Mouse (Mus musculus) natural killer cell, adult 2 months (primary cell): ENCODE data around the gene Ntf3.

ENCODE experiments used
- DNase-seq, 2 experiments: peaks; one replicate each; pipeline ENCODE4 v3.0.0; 2022; ENCODE audit warnings: low spot score in 2 of 2

Ntf3 gene

DNA sequence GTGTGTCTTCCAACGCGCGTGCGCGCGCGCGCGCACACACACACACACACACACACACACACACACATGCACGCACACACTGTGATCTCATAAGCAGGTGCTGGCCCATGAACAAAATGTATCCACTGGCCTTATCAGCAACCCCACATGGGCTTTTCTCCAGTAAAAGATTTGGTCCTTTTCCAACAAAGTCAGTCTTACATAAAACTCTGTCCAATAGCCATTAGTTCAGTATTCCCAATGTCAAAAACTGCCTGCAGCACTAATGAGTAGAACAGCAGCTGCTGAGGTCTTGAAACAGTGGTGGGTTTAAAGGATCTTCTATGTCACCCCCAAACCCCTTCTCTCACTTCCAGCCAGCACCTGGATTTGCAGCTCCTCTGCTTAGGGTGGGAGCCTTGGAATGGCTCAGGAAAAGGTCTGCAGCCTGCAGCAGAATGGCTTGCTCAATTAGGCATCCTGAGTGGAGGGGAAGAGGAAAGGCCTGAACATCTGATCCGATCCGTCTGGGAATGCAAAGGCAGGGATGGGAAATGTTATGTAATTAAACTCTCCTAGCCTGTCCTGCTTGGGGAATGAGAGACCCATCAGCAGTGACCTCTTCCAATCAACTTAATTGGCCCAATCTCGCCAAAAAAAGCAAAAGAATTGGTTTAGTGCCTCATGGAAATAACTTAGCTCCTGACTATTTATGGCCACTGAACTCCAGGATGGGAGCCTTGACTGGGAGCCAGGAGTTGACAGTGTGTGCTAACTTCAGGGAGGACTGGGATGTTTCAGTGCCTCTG, 7.2 kb downstream of the Ntf3 start:
- no peak for DNase-seq

DNA sequence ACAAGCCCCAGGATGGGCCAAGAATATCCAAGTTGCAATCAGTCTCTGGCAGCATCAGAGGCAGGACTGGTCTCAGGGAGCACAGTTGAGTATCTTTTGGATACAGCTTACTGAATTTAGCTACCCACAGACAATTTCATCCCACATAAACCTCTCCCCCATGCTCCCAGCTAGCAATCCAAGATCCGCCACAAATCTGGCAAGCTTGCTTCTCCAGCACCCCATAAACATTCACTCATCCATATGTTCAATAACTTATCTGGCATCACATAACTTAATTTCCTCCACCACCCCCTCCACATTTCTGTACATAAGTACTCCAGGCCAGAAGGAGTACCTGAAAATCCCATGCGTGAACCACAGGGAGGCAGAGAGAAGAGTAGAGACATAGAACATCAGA, 10.8 kb downstream of the Ntf3 start:
- no peak for DNase-seq

DNA sequence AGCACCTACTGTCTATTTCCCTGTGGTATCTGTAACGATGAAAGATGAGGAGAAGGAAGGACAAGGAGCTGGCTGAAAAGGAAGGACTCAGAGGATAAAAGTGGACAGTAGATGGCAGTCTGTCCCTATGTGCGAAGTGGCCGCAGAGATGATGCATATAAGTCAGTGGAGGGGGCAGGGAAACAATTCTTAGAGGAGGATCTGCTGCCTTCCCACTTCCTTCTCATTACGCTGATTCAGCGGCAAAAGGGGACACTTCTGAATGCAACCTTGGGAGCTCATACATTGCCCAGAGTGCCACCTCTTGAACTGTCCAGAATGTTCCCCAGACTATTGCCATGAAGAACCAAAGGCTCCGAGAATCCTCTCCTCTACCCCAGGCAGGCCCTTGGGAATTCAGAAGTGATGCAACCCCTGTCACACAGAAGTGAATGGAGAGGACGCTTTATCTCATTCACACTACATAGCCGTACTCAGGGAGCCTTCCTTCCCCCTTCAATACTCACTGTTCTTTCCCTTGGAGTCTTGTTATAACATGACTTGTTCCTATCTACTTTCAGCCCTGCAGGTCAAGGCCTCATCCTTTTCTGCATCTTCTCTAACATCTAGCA, 12.2 kb downstream of the Ntf3 start:
- DNase-seq, result no peak

- no peak for DNase-seq
Observed at GRCm38 (mm10) chr6:126153154-126153553, 13.6 kb downstream of the Ntf3 start.

DNA sequence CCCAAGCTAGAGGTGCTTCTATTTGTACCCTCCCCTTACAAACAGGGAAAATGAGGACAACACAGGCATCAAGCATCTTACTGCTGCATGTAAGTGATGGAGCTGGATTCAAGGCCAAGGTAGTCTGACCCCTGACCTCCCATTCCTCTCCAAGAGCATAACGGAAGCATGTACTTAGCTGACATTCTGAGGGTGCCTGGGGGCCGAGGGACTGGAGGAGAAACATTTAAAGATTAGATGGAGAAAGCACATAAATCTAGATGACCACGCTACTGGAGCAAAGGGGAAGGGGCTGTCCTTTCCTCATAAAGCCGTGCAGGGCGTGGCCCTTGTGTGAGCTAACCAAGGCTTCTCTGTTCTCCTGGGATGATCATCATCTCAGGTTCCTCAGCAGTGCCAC, 23.1 kb downstream of the Ntf3 start:
- no peak for DNase-seq

- DNase-seq, result no peak
Observed at GRCm38 (mm10) chr6:126142741-126143140, 24.0 kb downstream of the Ntf3 start.

- DNase-seq, result no peak
Observed at GRCm38 (mm10) chr6:126142021-126142554, 24.6 kb downstream of the Ntf3 start.

GRCm38 (mm10) chr6:126141472-126141871, 25.2 kb downstream of the Ntf3 start:
- no peak for DNase-seq

DNA sequence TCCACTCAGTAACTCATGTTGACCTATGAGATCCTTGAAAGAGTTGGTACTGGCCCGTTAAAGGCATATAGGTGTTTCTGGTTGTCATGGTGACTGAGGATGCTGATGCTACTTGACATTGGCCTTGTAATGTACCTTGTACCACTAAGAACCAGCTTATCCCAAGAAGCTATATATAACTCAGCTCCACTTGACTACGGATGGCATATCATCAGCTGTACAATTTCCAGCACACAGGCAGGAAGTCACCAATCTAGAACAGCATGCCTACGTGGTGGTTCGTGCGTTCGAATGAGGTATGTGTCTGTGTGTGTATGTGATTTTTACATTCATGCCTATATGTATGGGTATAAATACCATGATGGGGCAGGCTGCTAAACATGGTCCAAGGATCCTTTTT, 25.7 kb downstream of the Ntf3 start:
- DNase-seq, result no peak

- no peak for DNase-seq
Observed at GRCm38 (mm10) chr6:126140416-126140815, 26.3 kb downstream of the Ntf3 start.

DNA sequence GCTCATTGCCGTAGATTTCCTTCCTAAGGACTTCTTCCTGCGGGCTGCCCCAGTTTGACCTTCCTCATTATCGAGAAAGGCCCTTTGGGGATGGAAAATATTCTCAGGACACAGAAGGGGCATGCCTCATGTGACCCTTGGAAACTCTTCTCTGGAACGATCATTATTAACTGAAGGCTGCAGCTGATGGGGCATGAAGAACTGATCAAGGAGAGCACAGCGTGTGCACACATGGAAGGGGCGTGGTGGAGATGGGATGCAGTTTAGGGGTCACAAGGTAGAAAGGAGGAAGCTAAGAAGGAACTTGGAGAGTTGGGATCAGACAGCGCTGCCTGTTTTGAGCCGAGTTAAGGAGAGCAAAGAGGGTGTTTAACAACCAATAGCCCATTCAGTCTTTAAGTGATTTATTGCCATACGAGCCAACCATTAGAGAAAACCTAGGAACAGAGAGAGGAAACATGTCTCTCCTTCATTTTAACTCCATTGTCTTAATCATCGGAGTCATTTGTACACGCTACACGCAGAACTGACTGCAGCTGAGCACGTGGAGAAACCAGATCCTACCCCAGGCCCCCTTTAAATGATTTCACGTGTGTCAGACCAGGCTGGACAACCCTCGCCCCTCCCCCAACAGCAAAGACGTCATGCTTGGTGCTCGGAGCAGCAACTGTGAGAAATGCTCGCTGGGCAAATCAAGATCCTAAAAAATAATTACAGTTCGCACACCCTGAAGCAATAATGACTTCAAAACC, 32.4 kb downstream of the Ntf3 start:
- DNase-seq, result no peak

DNA sequence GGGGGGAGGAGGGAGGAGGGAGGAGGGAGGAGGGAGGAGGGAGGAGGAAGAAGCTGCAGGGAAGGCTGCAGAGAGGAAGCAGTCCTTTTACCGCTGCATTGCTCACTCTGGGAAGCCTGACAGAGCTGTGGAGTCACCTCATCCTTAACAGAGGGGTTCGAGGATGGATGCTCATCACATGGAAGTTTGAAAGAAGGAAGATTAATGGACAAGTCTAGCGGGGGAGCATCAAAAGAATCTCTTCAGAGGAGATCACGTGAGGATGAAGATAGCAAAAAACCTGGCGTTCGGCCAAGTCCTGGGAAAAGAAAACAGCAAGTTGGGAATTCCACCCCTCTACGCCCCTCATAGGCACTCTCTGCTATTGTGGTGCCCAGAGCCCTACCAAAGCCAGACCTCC, 38.5 kb downstream of the Ntf3 start:
- DNase-seq, result no peak

DNA sequence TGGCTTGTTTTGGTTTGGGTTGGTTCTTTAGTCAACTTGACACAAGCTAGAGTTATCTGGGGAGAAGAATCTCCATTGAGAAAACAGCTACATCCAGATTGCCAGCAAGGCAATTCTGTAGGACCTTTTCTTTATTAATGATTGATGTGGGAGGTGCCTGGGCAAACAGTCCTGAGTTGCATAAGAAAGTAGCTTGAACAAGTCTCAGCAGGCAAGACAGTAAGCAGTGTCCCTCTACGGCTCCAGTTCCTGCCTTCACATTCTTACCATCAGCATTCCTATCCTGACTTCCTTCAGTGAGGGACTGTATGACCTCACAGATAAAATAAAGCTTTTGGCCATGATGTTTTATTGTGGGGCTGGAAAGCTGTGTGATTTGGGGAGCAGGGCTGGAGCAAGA, 48.5 kb downstream of the Ntf3 start:
- DNase-seq, result no peak

DNA sequence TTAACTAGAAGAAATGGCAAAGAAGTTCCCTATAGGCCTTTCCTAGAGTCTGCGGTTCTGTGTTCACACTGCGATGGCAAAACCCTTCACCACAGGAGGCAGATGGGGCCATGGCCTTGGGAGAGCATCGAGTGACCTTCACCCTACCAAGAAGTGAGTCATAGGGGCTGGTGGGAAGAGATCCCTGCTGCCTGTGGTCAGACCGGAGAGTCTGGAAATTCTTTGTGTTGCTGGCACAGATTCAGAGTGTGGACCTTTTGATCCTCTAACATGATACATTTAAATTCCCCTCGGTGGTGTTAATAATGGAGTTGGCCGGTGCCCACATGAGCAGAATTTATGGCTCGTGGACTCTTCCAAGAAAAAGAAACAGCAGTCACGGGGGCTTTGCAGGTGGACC, 49.5 kb downstream of the Ntf3 start:
- DNase-seq, result no peak

DNA sequence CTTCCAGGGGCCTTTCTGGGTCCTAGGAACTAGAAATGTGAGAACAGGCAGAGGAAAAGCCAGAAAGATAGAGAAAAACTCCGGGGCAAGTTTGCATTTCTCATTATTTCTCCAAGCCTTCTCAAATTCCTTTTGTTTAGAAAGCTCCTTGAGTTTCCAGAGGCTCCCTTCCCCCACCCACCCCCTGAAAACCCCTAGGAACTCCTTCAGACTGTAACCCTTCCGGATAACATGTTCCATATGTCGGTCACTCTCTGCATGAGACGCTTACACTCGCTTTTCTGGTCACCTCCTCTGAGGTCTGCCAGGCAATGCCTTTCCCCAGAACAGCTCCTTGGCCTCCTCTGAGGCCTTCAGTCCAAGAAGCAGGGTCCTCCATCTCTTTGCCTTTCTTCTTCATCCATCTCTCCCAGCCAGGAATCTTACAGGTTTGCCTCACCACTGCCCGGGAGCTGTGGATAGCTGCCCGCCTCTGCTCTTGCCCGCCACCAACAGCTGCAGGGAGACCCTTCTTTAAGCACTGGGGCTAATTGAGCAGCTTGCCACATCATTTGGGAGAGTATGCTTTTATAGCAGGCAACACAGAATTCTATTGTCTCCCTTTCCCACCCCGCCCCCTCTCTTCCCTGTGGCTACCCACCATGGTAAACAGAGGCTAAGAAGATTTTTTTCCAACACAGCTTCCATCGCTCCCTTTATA, 51.6 kb downstream of the Ntf3 start:
- no peak for DNase-seq

- no peak for DNase-seq
Observed at GRCm38 (mm10) chr6:126110892-126111835, 55.5 kb downstream of the Ntf3 start.

DNA sequence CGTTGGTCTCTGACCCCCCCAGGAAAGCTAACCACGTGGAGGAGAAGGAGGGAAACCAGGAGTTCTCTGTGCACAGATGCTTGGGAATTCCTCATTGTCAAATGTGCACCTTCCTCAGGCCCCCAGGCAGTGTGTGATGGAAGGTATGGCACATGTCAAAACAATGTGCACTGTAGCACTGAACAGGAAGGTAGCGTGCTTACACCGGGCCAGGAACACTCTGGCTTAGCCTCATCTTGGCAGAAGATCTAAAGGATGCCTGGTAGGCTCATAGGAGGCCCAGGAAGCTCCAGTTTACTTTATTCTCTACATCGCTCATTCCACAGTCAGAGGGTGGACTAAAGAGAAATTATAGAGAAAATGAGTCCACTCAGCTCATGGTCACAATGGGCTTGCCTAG, 57.5 kb downstream of the Ntf3 start:
- no peak for DNase-seq

- DNase-seq, result no peak
Observed at GRCm38 (mm10) chr6:126108771-126109170, 57.9 kb downstream of the Ntf3 start.

DNA sequence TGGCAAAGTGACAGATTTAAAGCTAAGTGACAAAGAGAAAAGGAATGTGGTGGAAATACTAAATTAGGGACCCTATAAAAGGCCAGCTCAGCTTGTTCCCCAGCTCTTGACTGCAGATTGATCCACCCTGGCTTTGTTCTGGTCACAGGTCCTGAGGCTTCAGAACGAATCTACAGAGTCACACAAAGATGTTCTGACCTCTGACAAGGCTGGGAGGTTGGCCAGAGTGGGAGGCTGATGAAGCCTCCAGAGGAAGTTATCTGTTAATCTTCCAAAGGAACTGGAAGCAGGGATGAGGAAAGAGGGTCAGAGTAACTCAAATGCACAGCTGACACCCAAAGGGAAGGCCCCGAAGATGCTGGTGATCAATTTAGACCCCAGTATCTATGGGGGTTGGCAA, 59.3 kb downstream of the Ntf3 start:
- no peak for DNase-seq

DNA sequence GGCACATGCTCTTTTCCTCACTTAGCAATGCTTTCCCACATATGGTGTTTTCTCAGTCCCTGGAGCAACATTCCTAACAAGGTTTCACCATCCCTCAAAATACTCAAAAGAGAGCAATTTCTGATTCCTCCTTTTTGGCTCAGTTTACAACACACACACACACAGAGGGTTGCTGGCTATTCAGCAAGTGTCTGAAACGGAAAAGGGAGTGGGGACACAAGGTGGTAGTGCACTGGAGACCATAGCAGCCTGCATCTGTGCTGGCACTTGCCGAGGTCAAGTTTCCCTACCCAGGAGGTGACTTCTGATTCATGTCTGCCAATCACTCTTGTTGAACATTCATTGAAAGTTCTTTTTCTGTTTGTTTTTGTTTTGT, 59.9 kb downstream of the Ntf3 start:
- no peak for DNase-seq
